Mouse (Mus musculus) thymus, adult 2 months (tissue): Measurements from ENCODE around the gene Agrp. TPM values are rescaled to one million over a fixed set of nuclear protein-coding genes. Genes with fewer than 3 reads are reported as not detected.
"Not testable (repeated sequence)": the region's sequence is repeated elsewhere in the genome, so short reads cannot be mapped to it uniquely, and the experiment has no call there.

Source experiments
- DNase-seq: peaks from one replicate; pipeline ENCODE4 v3.0.0; 2021
- H3K27ac ChIP-seq: fragments of 200-500 bp; 2 replicates; pipeline ENCODE4 v1.5.1; 2012; ENCODE audit warnings: low read length, control low read depth; ENCODE audit not compliant: control insufficient read depth, insufficient read depth
- H3K27me3 ChIP-seq: fragments of 200-500 bp; 2 replicates; pipeline ENCODE4 v1.6.1; 2012; ENCODE audit warnings: mild to moderate bottlenecking, low read length, moderate library complexity, mixed read lengths; ENCODE audit not compliant: control insufficient read depth, insufficient read depth
- H3K36me3 ChIP-seq: fragments of 200-500 bp; 2 replicates; pipeline ENCODE4 v1.6.1; 2012; ENCODE audit warnings: mild to moderate bottlenecking, low read length, moderate library complexity; ENCODE audit not compliant: control insufficient read depth, insufficient read depth
- H3K4me1 ChIP-seq: fragments of 200-500 bp; replicated peaks from 2 replicates; pipeline ENCODE4 v1.6.1; 2012; ENCODE audit warnings: low read length; ENCODE audit not compliant: control insufficient read depth, insufficient read depth
- H3K4me3 ChIP-seq: fragments of 200-500 bp; 2 replicates; pipeline ENCODE4 v1.5.1; 2012; ENCODE audit warnings: mild to moderate bottlenecking, low read length, control low read depth, moderate library complexity; ENCODE audit not compliant: control insufficient read depth, insufficient read depth
- CTCF ChIP-seq: fragments of 200-500 bp; IDR thresholded peaks from 2 replicates; pipeline ENCODE4 v1.5.1; 2012; ENCODE audit warnings: mild to moderate bottlenecking, control low read depth, low read length, moderate library complexity, borderline replicate concordance; ENCODE audit not compliant: control insufficient read depth, poor library complexity, insufficient read depth; ENCODE audit errors: extremely low read depth
- POLR2A ChIP-seq: fragments of 200-500 bp; IDR thresholded peaks from 2 replicates; pipeline ENCODE4 v1.6.1; 2012; ENCODE audit warnings: mild to moderate bottlenecking, low read length, control low read depth, moderate library complexity; ENCODE audit not compliant: control insufficient read depth, poor library complexity, insufficient read depth; ENCODE audit errors: extremely low read depth
- WGBS: fragments of 180-500 bp; shearing (Covaris S2); methylation state at CpG from one replicate; pipeline ENCODE4 v1.1.7; 2018; 5-methylcytosine and 5-hydroxymethylcytosine counted together
- polyA plus RNA-seq: library from polyadenylated mRNA; depleted of rRNA; stranded (reverse); fragments of >200 nt; gene quantifications from 2 replicates; pipeline ENCODE4 v1.2.3, GENCODE M21; 2012

Gene Agrp
- polyA plus RNA-seq, 1 experiment = 1.00 TPM

DNA sequence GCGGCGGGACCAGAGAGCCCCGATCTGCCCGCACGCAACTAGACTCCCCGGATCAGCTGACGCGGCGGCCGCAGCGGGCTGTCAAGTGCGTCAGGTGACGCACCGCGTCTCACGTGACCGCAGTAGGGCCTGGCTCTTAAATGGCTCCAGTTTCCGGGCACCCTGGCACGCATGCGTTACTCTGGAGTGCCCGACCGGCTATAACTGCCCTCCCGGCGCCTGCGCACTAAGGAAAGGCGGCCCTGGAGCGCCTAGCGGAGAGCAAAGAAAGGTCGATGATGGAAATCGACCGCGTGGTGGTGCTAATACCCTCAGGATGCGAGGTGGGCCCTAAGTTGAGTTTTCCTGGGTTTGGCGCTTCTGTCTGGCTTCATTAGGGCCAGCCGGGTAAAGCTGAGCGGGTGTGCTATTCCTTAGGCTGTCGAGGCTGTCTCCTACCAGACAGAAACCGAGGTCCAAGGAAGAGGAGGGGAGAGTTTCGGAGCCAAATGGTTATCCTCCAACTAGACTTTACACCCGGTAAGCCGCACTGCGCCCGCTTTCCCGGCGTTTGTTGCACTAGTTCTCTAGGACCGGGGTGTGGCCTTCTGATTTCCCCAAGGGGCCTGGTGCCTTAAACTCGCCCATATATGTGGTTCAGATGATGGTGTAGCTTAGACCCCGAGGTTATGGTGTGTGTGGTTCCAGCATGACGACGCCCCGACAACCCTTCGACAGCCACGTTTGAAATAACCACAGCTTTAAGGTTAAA is 71.1 kb downstream of the Agrp start, which contains the start of gene Atp6v0d1:
Gene Atp6v0d1, minus strand, starts transcription at position 96 of the 751 bp plus-strand sequence.
- DNase-seq = peak; percentile 99
- peak within 1 kb of the TSS; percentile 60 for H3K4me3 ChIP-seq
- TF ChIP-seq POLR2A (peak; percentile 51; the same call in 1 of the 2 replicates), CTCF (peak; percentile 86)
- peaks cover 14% of the 10 kb centered on the region for H3K4me1 ChIP-seq
- peak within 1 kb of the TSS; percentile 15; the same call in 1 of the 2 replicates for H3K27ac ChIP-seq
- H3K36me3 ChIP-seq = no peaks in the 10 kb centered on the region
- no peaks in the 10 kb centered on the region for H3K27me3 ChIP-seq
- 2% methylated on average over 52 of the region's 53 CpGs for WGBS

DNA sequence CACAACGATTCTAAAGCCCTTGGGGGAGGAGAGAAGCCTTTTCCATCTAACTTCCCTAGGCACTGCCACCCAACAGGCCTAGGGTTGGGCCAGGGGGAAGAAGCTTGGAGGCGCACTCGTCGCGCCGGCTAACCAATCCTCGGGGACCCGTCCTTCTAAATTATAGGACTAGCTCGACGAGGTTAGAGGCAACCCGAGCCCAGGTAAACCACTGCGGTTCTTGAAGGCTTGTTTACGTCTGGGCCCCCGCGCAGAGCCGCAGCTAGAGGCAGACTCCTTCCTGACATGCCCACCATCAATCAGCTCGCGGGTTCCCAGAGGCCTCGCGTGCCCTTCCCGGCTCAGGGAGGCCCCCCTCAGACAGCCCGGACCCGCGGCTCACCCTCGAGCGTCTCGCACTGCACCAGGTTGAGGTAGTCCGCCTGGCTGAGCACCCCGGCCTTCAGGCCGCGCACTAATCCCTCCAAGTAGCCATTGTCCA is 71.8 kb downstream of the Agrp start:
- peaks cover 14% of the 10 kb centered on the region for H3K4me1 ChIP-seq
- no peak for DNase-seq
- no peaks in the 10 kb centered on the region for H3K36me3 ChIP-seq
- under 1% methylated on average over 31 of the region's 31 CpGs for WGBS
- H3K4me3 ChIP-seq = peak overlapping the region; percentile 60
- H3K27ac ChIP-seq = peak overlapping the region; percentile 15; the same call in 1 of the 2 replicates
- peak; percentile 24; the same call in 1 of the 2 replicates for TF ChIP-seq CTCF
- no peak for TF ChIP-seq POLR2A
- no peaks in the 10 kb centered on the region for H3K27me3 ChIP-seq

- not testable (repeated sequence) for DNase-seq, H3K36me3 ChIP-seq, H3K27me3 ChIP-seq
- whole genome bisulfite sequencing = 27% methylated on average over 9 of the region's 9 CpGs
- Histone ChIP-seq H3K4me3 (peak overlapping the region; percentile 60), H3K4me1 (peaks cover 17% of the 10 kb centered on the region), H3K27ac (peak overlapping the region; percentile 15; the same call in 1 of the 2 replicates)
These were observed 72.5 kb downstream of the Agrp start for GRCm38 (mm10) chr8:105564573-105565229.

- no peak for TF ChIP-seq POLR2A
- no peak for TF ChIP-seq CTCF
- Histone ChIP-seq H3K4me1 (peaks cover 17% of the 10 kb centered on the region), H3K27ac (no peak overlapping the region), H3K27me3 (no peaks in the 10 kb centered on the region), H3K4me3 (no peak overlapping the region), H3K36me3 (no peaks in the 10 kb centered on the region)
- WGBS = 87% methylated on average over 1 of the region's 1 CpGs
- no peak for DNase-seq
These were observed 73.3 kb downstream of the Agrp start for GRCm38 (mm10) chr8:105563871-105564270.

DNA sequence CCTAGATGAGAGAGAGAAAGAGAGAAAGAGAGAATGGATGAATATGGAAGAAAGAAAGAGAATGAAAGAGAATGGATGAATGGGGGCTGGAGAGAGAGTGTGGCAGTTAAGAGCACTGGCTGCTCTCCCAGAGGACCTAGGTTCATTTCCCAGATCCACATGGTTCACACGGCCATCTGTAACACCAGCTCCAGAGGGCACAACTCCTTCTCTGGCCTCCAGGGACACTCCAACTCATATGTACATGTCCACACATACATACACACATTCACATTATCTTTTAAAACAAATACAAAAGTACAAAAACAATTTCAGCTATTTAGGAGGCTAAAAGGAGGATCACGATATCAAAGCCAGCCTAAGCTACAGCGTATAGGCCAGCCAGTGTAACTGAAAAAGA is 74.3 kb downstream of the Agrp start:
- Histone ChIP-seq H3K36me3 (peaks cover 4% of the 10 kb centered on the region; the same call in 1 of the 2 replicates), H3K27ac (no peak overlapping the region), H3K4me3 (no peak overlapping the region), H3K4me1 (peaks cover 17% of the 10 kb centered on the region), H3K27me3 (no peaks in the 10 kb centered on the region)
- DNase-seq = no peak
- 92% methylated on average over 3 of the region's 3 CpGs for WGBS
- TF ChIP-seq CTCF (no peak), POLR2A (no peak)

GRCm38 (mm10) chr8:105555230-105555629 is 82.0 kb downstream of the Agrp start:
- TF ChIP-seq CTCF = no peak
- TF ChIP-seq POLR2A = no peak
- peaks cover 4% of the 10 kb centered on the region; the same call in 1 of the 2 replicates for H3K36me3 ChIP-seq
- WGBS = 94% methylated on average over 3 of the region's 3 CpGs

More at GRCm38 (mm10) chr8:105555230-105555629, 82.0 kb downstream of the Agrp start:
- no peak for DNase-seq
- Histone ChIP-seq H3K27ac (no peak overlapping the region), H3K27me3 (no peaks in the 10 kb centered on the region), H3K4me3 (no peak overlapping the region), H3K4me1 (peaks cover 3% of the 10 kb centered on the region; the same call in 1 of the 2 replicates)
